Mouse (Mus musculus) thymus, postnatal 0 days (tissue): ENCODE data around the gene Adam8. TPM values are rescaled to one million over a fixed set of nuclear protein-coding genes. Genes with fewer than 3 reads are reported as not detected.

Source experiments
- DNase-seq: peaks from one replicate; pipeline ENCODE4 v3.0.0-alpha.2; 2015; ENCODE audit warnings: low spot score
- polyA plus RNA-seq: library from polyadenylated mRNA; unstranded; fragments of >200 nt; fragmentation: Nextera tagmentation; extraction: Ambion mirVana; gene quantifications from 2 replicates; pipeline ENCODE4 v1.2.1, GENCODE M21; 2015

Adam8 gene
- polyA plus RNA-seq, 1 experiment from 2014 or later: 5.3 TPM

DNA sequence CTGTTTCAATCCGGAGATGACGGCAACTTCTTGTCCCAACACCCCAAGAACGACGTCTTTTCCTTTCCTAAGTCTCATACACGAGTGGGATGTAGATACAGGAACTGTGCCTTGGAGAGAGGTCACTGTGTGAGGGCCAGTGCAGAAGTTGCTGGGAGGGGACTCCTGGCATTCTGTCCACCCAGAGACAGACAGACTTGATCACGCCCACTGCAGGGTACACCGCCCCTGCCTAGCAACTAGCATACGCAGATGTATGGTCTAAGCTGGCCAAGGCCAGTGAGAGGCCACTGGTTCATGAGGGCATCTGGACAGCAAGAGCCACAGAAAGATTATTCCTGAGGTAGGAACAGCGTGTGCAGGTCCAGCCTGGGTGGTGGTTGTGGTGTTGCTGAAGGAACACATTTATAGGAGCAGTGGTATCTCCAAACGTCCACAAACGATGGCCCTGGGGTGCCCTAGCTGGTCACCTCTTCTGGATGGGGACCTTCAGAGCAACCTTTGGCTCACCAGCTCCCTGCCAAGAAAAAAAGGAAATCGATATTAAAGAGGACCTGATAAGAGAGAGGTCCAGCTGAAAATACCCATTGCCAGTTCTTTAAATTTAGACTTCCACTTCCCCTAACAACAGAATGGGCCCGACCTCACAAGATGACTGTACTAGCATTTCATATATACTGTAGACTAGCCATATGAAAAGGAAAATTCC lies 13.2 kb downstream of the Adam8 start:
- no peak for DNase-seq

DNA sequence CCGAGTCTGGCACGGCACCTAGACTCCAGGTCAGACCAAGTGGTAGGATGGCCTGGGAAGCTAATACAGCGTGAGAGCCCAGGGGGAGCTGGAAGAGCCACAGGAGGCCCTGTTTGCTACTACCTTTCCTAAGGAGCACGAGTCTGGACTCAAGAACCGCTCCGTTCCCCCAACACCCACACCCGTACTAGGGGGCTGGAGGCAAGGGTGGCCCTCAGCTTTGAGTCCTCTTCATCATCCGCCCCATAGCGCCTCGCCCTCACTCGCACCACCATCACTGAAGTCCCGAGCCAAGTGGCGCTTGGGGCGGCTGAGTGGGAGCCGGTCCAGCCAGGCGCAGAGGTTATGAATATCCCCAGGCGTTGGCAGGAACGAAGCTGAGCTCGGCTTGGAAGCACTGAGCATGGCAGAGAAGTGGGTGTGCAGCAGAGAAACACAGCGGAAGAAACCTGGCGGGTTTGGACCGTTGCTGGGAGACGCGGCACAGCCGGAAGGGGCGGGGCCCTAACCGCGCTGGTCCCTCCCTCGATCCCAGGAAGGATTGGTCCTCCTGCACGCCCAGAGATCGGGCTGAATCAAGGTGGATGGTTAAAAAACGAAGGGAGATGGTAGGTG lies 14.0 kb downstream of the Adam8 start, which contains the start of gene 6430531B16Rik:
Gene 6430531B16Rik, minus strand, starts transcription at position 478 of the 615 bp plus-strand sequence.
- DNase-seq: peak; percentile 73

DNA sequence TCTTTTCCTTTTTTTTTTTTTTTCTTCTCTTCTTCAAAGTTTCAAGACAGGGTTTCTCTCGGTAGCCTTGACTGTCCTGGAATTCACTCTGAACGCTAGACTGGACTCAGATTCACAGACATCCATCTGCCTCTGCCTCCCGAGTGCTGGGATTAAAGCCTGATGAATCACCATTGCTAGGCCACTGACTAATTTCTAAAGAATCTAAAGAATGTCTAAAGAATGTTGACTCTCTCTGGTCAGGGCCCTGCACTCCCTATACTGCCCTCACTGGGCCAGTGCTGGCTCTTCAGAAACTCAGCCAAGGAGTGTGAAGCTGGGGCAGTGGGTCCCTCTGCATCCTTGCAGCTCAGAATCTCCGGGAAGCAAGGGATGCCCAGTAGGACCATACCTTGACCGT lies 16.9 kb downstream of the Adam8 start:
- DNase-seq: no peak

DNA sequence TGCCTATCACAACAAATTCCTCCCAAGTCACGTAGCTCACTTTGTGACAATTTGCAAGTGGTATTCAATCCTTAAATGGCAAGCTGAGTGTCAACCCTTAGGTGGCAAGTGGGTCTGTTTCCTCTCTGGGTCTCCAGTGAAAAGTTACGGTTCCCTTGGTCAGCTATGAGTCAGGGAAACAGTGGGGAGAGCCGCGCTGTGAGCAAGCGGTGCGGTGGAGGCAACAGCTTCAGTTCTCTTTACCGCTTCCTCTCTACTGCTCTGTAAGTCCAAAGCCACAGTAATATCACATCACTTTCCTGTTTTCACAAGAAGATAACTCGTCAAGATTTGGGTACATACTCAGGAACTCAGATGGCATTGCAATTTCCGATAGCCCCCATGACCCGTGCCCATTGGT lies 18.1 kb downstream of the Adam8 start:
- DNase-seq: peak; percentile 32

DNA sequence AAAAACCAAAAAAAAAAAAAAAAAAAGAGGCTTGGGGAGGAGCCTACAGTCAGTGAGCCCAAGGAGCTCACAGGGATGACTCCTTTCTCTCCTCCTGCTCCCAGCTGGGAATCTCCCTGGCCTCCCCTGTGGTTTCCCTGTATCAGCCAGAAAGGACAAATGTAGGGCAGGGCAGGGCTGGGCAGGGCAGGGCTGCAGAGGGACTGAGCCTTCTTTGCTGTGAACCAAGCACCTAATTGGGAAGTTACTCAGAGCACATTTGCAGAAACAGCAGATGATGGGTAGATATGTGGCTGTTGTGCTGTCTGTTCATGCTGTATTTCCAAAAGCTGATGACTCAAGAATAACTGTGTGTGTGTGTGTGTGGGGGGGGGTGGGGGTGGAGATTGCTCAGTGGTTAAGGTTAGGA lies 19.4 kb downstream of the Adam8 start:
- DNase-seq: no peak

DNA sequence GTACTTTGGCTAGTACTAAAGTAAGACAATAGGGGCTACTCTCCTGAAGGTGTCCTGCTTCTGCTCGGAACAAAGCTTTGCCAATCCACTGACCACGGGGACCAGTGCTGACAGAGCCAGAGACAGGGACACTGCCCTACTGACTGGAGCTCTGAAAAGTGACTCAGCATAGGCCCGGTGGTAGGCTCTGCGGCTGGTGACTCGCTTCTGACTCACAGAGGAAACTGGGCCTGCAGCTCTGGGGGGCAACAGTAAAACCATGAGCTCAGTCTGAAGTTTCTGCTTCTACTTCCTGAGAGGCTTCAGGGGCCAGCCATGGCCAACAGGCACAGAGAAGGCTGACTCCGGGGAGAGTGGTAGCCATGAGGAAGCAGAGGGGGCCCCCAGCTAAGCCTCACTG lies 20.9 kb downstream of the Adam8 start:
- peak; percentile 55 for DNase-seq

DNA sequence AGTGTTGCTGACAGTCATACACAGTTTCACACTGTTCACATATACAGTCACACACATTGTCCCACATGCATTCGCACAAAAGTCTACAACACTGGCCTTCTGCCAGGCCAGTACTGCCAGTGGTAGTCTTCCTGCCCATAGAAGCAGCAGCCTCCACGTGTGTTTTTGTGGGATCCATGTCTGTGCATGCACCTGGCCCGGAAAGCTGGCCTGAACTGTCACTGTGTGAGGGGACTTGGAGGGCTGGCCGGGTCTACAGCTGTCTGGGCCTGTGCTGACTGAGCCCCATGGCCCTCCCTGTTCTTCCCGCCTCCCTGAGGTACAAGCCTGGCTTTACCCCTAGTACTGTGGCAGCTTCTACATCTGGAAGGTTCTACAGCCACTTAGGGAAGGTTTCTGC lies 21.4 kb downstream of the Adam8 start:
- no peak for DNase-seq

DNA sequence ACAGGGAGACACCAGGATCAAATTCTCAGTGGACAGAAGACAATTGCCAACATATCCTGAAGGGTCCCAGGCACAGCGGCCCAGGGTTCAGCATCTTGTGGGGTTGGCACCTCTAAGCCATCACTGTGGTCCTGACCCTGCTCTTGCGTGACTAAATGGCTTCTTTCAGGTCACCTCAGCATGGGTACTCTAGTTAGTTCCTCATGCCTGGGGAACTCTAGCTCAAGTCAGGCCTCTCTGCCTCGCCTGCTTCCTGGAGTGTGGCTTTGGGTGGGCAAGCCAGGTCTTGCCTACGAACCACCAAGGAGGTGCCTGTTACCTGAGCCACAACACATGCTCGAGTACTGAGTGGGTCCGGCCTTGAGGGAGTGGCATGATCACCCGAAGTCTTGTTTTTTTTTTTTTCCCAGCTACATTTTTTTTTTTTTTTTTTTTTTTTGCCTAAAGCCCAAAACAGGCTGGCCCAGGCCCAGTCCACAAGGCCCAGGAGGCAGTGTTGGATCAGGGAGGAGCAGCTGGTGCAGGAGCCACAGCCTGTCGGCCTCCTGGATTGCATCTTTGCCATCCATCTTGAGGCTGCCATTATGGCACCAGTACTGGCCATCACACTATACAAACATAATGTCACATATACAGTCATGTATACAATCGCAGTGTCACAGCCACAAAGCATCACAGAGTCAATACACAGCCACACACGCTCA lies 22.0 kb downstream of the Adam8 start:
- DNase-seq: no peak

DNA sequence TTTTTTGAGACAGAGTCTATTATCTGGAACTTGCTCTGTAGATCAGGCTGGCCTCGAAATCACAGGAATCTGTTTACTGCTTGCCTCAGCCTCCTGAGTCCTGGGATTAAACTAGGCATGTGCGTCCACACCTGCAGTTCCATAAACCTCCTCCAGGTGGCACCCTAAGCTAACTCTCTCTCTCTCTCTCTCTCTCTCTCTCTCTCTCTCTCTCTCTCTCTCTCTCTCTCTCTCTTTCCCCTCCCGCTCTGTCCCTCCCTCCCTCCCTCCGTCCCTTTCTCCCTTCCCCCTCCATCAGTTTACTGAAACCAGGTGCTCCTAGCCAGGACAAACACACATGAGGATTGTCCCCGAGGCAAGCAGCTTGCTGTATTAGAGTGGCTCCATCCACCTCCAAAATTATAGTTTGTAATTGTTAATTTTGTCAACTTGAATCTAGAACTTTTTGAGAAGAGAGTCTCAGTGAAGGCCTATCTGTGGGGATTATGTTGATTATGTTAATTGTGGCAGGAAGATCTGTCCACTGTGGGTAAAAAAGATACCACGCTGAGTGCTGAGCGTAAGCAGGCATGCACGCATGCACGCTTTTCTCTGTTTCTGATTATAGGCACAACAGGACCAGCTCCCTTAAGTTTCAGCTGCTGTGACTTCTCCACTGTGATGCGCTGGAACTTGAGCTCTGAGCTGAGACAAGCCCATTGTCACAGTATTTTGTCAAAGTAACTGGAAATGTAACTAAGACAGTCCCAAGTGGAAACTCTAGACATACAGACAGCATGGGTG lies 22.8 kb downstream of the Adam8 start:
- DNase-seq: peak; percentile 76

DNA sequence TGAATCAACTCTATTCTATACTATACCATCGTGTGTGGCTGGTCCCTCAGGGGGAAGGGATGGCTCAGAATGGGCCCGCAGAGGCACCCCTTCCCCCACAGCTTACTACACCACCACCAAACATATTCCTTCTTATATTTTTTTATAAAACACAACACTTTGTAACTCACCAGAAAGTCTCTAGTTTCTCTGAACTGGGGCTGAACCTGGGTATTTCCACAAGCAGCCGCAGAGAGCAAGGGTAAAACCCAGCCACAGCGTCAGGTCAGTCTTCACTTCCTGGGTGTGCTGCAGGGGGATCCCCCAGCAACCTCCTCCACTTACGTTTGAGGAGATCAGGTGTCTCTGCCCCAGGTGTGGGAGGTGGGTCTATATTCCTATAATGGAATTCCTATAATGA lies 23.9 kb downstream of the Adam8 start:
- no peak for DNase-seq

DNA sequence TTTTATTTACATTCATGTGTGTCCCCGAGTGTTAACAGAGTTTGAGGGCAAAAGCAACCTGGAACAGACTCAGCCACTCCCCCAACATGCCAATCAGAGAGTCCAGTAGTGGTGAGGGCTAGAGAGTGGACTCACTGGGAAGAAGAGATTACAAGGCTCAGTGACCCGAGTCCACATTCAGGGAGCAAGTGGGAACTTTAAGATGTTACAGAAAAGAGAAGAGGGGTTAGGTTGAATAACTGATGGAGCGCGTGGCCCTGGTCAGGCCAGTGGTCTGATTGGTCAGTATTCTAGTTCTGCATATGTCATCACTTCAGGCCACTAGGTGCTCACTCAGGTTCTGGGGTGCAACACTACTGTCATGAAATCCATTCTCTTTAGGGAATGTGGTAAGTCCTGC lies 25.2 kb downstream of the Adam8 start:
- no peak for DNase-seq

DNA sequence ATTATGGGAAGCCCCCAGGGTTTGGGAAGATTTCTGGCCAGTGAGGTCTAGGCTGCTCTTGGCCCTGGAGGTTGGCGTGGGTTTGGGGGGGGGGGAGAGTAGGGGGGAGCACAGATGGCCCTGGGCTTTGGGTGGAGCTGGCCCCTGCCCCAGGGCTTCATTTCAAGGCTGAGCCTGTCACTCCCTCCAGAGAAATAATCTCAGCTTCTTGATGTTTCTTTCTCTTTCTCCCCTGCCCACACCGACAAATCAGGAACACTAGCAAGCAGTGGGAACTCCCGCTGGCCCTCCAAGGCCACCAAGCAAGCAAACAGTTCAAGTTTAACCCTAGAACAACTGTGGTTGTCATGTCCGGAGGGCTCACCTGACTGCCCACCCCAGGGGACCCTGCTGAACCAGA lies 28.5 kb downstream of the Adam8 start:
- no peak for DNase-seq

DNA sequence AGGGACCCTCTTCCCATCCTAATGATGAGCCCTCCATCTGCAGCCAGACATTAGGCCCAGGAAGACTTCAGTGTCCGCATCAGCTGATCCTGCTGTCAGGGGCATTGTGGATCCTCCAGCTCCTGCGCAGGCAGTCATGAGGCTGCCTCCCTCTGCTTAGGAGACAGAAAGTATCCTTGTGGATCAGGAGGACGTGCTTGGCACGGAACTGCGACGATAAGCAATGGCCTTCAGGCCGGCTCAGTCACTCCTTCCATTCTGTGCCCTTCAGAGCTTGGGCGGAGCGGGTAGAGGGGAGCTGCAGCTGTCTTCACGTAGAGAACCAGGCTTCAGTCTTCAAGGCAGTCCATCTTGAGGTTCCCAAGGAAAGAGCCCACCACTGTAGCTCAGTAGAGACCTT lies 31.2 kb downstream of the Adam8 start:
- DNase-seq: no peak

DNA sequence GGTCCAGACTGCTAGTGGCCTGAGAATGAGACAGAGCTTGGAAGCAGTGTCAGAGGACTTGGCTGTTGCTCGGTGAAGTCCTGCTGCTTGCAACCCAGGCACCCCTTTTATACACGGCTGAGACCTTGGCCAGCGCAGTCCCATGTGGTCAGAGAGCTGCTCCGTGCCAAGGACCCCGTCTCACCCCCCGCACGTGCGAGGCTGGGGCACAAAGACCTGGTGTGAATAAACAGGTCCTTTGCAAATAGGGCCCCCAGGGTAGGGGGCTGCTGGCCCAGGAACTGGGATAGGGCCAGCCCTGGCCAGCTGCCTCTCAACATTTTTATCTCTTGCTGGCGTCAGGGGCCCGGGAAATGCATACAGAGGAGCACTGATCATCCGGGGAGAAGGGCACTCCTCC lies 34.4 kb downstream of the Adam8 start:
- no peak for DNase-seq

DNA sequence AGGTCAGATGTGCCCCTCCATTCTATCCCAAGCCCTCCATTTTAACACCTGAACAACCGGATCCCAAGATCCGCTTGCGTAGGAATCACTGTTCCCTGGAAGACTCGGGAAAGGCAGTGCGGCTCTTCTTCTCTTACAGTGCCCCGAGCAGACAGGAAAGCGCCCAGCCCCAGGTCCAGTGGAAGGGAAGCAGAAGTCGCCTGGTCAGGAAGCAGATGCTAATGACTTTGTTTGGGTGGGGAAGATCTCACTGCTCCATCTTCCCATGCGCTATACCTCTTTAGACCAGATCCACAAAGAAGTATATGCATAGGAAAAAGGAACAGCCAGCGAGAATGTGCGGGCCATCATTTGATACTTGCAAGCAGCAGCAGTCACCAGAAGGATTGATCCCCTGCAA lies 34.9 kb downstream of the Adam8 start:
- no peak for DNase-seq

DNA sequence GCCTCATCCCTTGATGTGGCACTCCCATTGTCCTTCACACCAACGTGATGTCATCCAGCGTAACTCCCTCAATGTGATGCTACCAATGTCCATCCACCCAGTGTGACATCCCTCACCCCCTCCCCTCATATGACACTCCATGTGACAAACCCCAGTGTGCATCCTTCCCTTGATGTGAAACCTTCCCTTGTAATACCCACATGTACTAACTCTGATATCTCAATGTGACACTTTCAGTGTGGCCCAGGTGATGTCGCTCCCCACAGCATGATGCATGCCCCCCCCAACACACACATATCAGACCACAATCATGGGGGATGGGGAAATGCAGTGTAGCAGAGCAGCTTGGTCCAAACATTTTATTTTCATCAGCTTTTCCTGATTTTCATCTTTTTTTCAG lies 35.7 kb downstream of the Adam8 start:
- no peak for DNase-seq

DNA sequence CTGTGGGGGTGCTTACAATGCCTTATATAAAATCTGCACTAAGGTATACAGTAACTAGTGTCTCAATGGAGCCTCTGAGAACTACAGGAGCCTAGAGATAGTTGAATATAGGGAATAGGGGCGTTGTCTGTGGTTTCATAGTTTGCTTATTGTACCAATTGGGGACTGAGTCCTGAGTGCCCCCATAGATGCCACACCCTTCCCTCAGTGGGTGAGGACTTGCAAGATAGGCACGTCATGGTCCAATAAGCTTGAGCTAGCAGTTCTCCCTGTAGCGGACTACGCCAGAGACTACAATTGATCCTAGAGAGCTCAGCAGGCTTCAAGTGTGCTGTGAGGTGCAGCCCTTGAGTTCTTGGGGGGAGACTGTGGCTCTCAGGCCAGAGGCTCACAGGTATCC lies 36.9 kb downstream of the Adam8 start:
- no peak for DNase-seq

DNA sequence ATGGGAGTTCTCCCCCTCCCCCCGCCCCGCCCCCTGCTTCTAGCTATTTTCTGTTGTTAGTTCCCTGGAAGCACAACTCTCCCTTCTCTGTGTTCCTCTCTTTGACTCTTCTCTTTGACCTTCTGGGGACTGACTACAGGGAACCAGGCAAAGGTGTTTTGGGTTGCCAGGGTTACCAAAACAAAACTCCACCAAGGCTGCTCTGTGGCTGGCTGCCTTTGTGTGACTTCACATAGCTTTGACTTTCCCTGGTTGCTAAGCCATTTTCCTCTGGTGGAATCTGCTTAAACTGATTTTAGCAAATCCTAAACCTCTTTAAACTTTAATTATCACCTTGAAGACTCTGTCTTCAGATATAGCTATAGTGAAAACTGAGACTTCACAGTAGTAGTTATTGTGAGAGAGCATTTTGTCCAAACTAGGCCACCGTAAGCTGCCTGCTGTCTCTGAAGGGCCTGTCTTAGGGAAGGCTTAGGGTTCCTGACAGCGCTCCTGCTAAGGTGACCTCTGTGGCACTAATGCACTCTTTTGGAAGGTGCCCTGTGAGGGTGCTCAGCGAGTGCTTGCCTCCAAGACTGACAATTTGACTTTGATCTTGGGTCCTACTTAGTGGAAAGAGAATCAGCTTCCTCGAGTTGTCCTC lies 40.2 kb downstream of the Adam8 start:
- DNase-seq: no peak

DNA sequence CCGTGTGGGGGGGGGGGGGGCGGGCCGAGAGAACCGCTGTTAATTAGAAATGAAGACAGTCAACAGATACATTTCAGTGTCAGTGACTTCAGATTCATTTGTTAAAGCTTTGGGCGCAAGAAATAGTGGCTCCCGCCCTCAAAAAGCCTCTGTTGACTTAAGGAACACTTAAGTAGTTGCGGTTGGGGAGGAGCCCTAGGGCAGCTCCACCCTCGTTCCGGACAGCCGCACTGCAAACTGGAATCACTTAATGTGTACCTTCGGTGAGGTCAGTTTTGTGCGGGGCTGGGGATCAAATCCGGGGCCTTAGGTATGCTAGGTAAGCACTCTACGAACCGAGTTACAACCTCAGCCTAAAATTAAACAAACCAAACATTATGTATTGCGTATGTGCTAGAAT lies 41.3 kb downstream of the Adam8 start:
- peak; percentile 26 for DNase-seq

DNA sequence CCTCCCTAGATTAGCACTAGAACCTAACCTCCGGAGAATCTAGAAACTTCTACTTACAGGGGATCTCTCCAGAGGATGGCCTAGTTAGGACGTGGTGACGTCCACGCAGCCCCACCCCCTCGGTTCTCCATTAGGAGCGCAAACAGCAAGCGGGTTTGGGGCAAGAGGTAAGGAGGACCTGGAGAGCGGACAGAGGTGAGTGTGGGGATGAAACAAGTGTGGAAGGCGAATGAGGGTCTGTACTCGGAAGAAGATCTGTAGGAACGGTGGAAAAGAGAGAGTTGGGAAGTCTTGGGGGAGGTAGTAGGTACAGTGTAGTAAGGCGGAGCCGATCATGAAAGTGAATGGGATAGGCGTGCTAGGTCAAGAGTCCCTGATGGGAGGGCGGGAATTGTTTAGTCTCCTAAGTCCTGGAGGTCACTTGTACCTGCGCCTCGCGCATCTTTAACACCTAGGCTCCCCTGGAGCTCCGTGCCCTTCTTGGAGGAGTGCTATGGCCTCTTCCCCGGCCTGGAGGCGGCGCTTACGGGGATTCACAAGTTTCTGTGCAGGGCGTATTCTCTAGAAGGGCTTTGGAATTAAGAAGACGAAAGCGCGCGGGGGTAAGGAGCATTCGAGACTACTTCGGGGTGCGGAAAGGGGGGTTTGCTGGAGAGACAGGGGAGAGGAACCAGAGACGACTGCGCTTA lies 41.9 kb downstream of the Adam8 start:
- DNase-seq: peak; percentile 54

DNA sequence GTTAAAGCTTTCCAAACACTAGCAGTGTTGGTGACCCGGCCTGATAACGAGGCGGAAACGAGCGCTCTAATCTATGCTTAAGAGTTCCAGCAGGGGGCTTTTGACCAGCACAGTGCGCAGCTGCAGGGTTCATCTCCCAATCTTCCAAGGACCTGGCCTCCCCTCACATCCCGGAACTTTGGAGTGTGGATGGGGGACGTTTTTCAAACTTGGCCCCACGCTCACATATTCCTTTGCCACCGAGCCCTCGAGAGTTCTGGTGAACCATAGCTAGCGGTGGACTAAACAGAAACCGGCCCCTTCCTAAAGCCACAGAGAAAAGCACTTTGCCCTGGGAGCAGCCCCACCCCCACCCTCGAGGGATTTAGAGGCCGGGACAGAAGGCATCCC lies 42.5 kb downstream of the Adam8 start:
- DNase-seq: peak; percentile 57
